Mouse (Mus musculus) intestine, embryonic 16.5 days (tissue): ENCODE measurements at regions not wholly inside any gene's neighbourhood (a gene's known extent, or its start where the extent isn't known, plus 50 kb on each side); places are given as distances from the start of the nearest gene placed in this dataset.
"Not testable (repeated sequence)": the region's sequence is repeated elsewhere in the genome, so short reads cannot be mapped to it uniquely, and the experiment has no call there.

ENCODE experiments used
- ATAC-seq: fragments of 200-750 bp; cut with Nextera tagmentation; 2 replicates; pipeline ENCODE4 v1.8.0; 2017; ENCODE audit warnings: moderate TSS enrichment, moderate library complexity
- H3K27ac ChIP-seq: fragments of 300-500 bp; sonication (generic); 2 replicates; pipeline ENCODE4 v1.5.1; 2014; ENCODE audit warnings: mild to moderate bottlenecking, low read length
- H3K27me3 ChIP-seq: fragments of 300-500 bp; sonication (generic); replicated peaks from 2 replicates; pipeline ENCODE4 v1.6.1; 2014; ENCODE audit warnings: low read length, control low read depth, mixed read lengths; ENCODE audit not compliant: control insufficient read depth, insufficient read depth
- H3K36me3 ChIP-seq: fragments of 300-500 bp; sonication (generic); 2 replicates; pipeline ENCODE4 v1.6.1; 2014; ENCODE audit warnings: low read length, control low read depth; ENCODE audit not compliant: control insufficient read depth, insufficient read depth
- H3K4me1 ChIP-seq: fragments of 300-500 bp; sonication (generic); 2 replicates; pipeline ENCODE4 v1.6.1; 2014; ENCODE audit warnings: low read length, control low read depth, mixed read lengths; ENCODE audit not compliant: control insufficient read depth, insufficient read depth
- H3K4me2 ChIP-seq: fragments of 300-500 bp; sonication (generic); 2 replicates; pipeline ENCODE4 v1.6.1; 2014; ENCODE audit warnings: low read depth, low read length, control low read depth
- H3K4me3 ChIP-seq: fragments of 300-500 bp; sonication (generic); 2 replicates; pipeline ENCODE4 v1.5.1; 2014; ENCODE audit warnings: mild to moderate bottlenecking, low read length
- H3K9ac ChIP-seq: fragments of 300-500 bp; sonication (generic); 2 replicates; pipeline ENCODE4 v1.6.1; 2014; ENCODE audit warnings: low read depth, low read length
- H3K9me3 ChIP-seq: fragments of 300-500 bp; sonication (generic); 2 replicates; pipeline ENCODE4 v1.6.1; 2016; ENCODE audit warnings: low read length, control low read depth; ENCODE audit not compliant: control insufficient read depth
- WGBS: fragments of 180-500 bp; shearing (Covaris S2); extraction: QIAGEN DNeasy Blood & Tissue Kit; methylation state at CpG from one replicate; pipeline ENCODE4 v1.1.7; 2014; 5-methylcytosine and 5-hydroxymethylcytosine counted together

- no peak overlapping the region for H3K9ac ChIP-seq
- H3K36me3 ChIP-seq = no peaks in the 10 kb centered on the region
- WGBS = 75% methylated on average over 10 of the region's 10 CpGs
- no peak for ATAC-seq
- no peaks in the 10 kb centered on the region for H3K27me3 ChIP-seq
- no peak overlapping the region for H3K4me3 ChIP-seq
- H3K9me3 ChIP-seq = no peaks in the 10 kb centered on the region
- no peak overlapping the region for H3K27ac ChIP-seq
- 0 out of 2 replicates have a peak, but pooled peaks cover 2% of the 10 kb centered on the region for H3K4me1 ChIP-seq
- H3K4me2 ChIP-seq = no peak overlapping the region
Measured at GRCm38 (mm10) chr7:82084473-82084872, 89.2 kb upstream of the Sh3gl3 start.

DNA sequence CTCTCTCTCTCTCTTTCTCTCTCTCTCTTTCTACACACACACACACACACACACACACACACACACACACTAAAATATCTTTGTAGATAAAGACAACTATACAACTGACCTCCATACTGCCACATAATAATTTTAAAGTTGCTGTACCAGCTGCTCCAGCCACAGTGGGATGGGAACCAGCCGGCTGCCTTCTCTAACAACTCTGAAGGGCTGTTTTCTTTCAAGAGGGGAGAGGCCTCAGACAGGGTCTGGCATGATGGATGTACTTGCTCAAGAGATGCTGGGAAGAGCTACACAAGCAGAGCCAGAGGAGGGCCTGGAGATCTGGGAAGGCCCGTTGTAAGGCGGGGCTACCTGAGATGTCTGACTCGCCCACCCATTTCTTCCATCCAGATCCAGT is 88.4 kb upstream of the Sh3gl3 start:
- Histone ChIP-seq H3K4me3 (no peak overlapping the region), H3K27me3 (no peaks in the 10 kb centered on the region), H3K9ac (no peak overlapping the region), H3K4me1 (0 out of 2 replicates have a peak, but pooled peaks cover 2% of the 10 kb centered on the region), H3K4me2 (no peak overlapping the region), H3K27ac (no peak overlapping the region), H3K36me3 (no peaks in the 10 kb centered on the region), H3K9me3 (no peaks in the 10 kb centered on the region)
- 52% methylated on average over 4 of the region's 4 CpGs for WGBS
- ATAC-seq = no peak

GRCm38 (mm10) chr7:82098136-82098535 is 75.5 kb upstream of the Sh3gl3 start:
- H3K27me3 ChIP-seq = no peaks in the 10 kb centered on the region
- H3K4me3 ChIP-seq = no peak overlapping the region
- H3K4me1 ChIP-seq = no peaks in the 10 kb centered on the region
- H3K4me2 ChIP-seq = no peak overlapping the region
- H3K27ac ChIP-seq = no peak overlapping the region
- ATAC-seq = no peak
- H3K9me3 ChIP-seq = no peaks in the 10 kb centered on the region
- H3K9ac ChIP-seq = no peak overlapping the region
- H3K36me3 ChIP-seq = no peaks in the 10 kb centered on the region
- WGBS = 74% methylated on average over 6 of the region's 6 CpGs

- no peak overlapping the region for H3K9ac ChIP-seq
- no peak overlapping the region for H3K4me2 ChIP-seq
- H3K4me1 ChIP-seq = no peaks in the 10 kb centered on the region
- H3K27me3 ChIP-seq = no peaks in the 10 kb centered on the region
- no peak overlapping the region for H3K27ac ChIP-seq
- H3K9me3 ChIP-seq = no peaks in the 10 kb centered on the region
- H3K4me3 ChIP-seq = no peak overlapping the region
- H3K36me3 ChIP-seq = no peaks in the 10 kb centered on the region
- no peak for ATAC-seq
- 81% methylated on average over 2 of the region's 2 CpGs for WGBS
Measured at GRCm38 (mm10) chr7:82101314-82101713, 72.3 kb upstream of the Sh3gl3 start.

- Histone ChIP-seq H3K4me2 (no peak overlapping the region), H3K9me3 (no peaks in the 10 kb centered on the region), H3K27me3 (no peaks in the 10 kb centered on the region), H3K4me1 (no peaks in the 10 kb centered on the region), H3K27ac (no peak overlapping the region), H3K4me3 (no peak overlapping the region), H3K9ac (no peak overlapping the region), H3K36me3 (no peaks in the 10 kb centered on the region)
- no peak for ATAC-seq
- 90% methylated on average over 5 of the region's 5 CpGs for WGBS
Measured at GRCm38 (mm10) chr7:82105631-82106030, 68.0 kb upstream of the Sh3gl3 start.

- H3K9ac ChIP-seq, H3K27me3 ChIP-seq, H3K4me2 ChIP-seq, H3K36me3 ChIP-seq, H3K27ac ChIP-seq, H3K9me3 ChIP-seq, H3K4me3 ChIP-seq, H3K4me1 ChIP-seq, ATAC-seq: not testable (repeated sequence)
Measured at GRCm38 (mm10) chr7:82109141-82109540, 64.5 kb upstream of the Sh3gl3 start.

DNA sequence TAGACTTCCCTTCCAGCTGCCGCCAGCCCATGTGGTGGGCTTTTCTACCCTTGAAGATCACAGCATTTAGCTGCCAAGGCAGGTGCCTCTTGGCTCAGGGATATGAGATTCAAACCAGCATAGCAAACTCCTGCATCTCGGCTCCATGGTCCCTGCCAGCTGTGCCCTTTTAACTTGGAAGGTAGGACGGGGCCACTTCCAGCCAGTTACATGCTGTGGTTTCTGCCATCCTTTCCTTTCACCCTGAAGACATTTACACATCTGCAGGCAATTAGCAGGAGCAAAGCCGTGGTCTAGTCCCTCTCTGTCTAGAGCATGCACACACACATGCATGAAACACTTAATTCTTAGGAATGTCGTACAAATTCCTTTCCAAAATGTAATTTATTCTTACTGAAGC is 64.1 kb upstream of the Sh3gl3 start:
- 62% methylated on average over 5 of the region's 5 CpGs for WGBS
- no peak overlapping the region for H3K4me2 ChIP-seq

DNA sequence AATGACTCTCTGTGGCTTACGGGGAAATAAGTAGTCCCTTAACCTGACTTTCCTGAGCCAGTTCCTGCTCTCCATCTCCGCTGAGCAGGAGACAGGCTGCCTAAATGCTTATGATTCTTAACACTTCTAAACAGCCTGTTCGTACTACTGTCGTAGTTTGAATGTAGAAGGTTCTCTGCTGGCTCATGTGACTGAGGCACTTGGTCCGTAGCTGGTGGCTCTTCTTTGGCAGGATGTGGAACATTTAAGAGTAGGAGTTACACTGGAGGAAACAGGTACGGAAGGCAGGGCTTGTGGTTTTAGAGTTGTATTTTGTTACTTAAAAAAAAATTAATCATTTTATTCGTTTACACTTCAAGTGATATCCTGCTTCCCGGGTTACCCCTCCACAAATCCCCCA is 63.7 kb upstream of the Sh3gl3 start:
- Histone ChIP-seq H3K36me3 (no peaks in the 10 kb centered on the region), H3K4me3 (no peak overlapping the region), H3K4me2 (no peak overlapping the region), H3K9me3 (no peaks in the 10 kb centered on the region), H3K4me1 (no peaks in the 10 kb centered on the region), H3K27me3 (no peaks in the 10 kb centered on the region), H3K9ac (no peak overlapping the region), H3K27ac (no peak overlapping the region)
- no peak for ATAC-seq
- WGBS = 61% methylated on average over 8 of the region's 8 CpGs

More for the DNA sequence above, 64.1 kb upstream of the Sh3gl3 start:
- H3K9me3 ChIP-seq = no peaks in the 10 kb centered on the region
- H3K4me3 ChIP-seq = no peak overlapping the region
- H3K9ac ChIP-seq = no peak overlapping the region
- no peak overlapping the region for H3K27ac ChIP-seq
- no peaks in the 10 kb centered on the region for H3K36me3 ChIP-seq
- no peaks in the 10 kb centered on the region for H3K27me3 ChIP-seq
- H3K4me1 ChIP-seq = no peaks in the 10 kb centered on the region
- ATAC-seq = no peak

DNA sequence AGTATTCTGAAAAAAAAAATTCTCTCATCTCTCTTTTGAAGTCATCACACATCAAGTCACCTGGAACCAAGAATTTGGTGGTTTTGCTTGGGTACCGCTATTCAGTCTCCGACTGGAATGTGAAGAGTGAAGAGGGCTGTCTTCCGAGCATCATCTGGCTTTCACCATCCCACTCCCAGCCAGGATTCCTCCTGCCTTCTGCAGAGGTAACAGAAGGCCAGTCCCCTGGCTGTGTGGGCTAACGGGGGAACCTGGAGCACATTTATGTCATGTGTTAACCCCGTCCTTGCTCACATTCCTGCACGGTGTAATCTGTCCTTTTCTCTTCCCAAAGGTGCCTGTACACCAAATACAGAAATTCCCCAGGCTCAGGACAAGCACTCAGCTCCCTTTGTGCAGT is 61.6 kb upstream of the Sh3gl3 start:
- H3K27ac ChIP-seq = no peak overlapping the region
- no peak overlapping the region for H3K4me3 ChIP-seq
- ATAC-seq = no peak
- H3K36me3 ChIP-seq = no peaks in the 10 kb centered on the region
- H3K9me3 ChIP-seq = no peaks in the 10 kb centered on the region
- H3K4me2 ChIP-seq = no peak overlapping the region
- H3K9ac ChIP-seq = no peak overlapping the region
- no peaks in the 10 kb centered on the region for H3K4me1 ChIP-seq
- WGBS = 59% methylated on average over 6 of the region's 6 CpGs
- no peaks in the 10 kb centered on the region for H3K27me3 ChIP-seq

DNA sequence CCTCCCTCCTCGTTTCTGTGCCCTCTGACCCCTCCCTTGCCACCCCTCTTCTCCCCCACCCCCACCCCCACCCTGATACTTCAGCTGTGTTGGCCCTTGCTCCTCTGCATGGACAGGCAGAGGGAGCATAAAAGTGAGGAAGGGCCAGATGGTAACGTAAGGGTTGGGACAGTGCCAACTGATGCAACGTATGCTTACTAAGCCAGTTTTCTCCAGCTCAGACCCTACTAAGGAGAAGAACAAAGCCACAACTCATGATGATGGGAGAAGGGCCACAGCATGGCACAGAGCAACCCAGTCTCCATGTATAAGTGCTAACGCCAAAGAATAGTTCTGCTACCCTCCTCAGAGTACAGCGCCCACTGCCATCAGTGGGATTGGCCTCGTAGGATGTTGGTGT is 58.0 kb upstream of the Sh3gl3 start:
- Histone ChIP-seq H3K36me3 (no peaks in the 10 kb centered on the region), H3K4me2 (no peak overlapping the region), H3K4me1 (no peaks in the 10 kb centered on the region), H3K9ac (no peak overlapping the region), H3K27ac (no peak overlapping the region), H3K4me3 (no peak overlapping the region), H3K27me3 (no peaks in the 10 kb centered on the region), H3K9me3 (no peaks in the 10 kb centered on the region)
- no peak for ATAC-seq
- WGBS = 73% methylated on average over 6 of the region's 6 CpGs
